Mouse (Mus musculus) heart, postnatal 0 days (tissue): ENCODE measurements at regions not wholly inside any gene's neighbourhood (a gene's known extent, or its start where the extent isn't known, plus 50 kb on each side); places are given as distances from the start of the nearest gene placed in this dataset.

Source experiments
- ATAC-seq: fragments of 200-750 bp; cut with Nextera tagmentation; 2 replicates; pipeline ENCODE4 v1.8.0; 2017; ENCODE audit warnings: low read depth, moderate number of reproducible peaks, moderate library complexity; ENCODE audit not compliant: insufficient read depth
- DNase-seq: peaks from one replicate; pipeline ENCODE4 v3.0.0-alpha.2; 2016; ENCODE audit warnings: low spot score
- H3K27ac ChIP-seq: fragments of 300-500 bp; sonication (generic); 2 replicates; pipeline ENCODE4 v1.5.1; 2014; ENCODE audit warnings: low read depth, mild to moderate bottlenecking
- H3K27me3 ChIP-seq: fragments of 300-500 bp; sonication (generic); 2 replicates; pipeline ENCODE4 v1.6.1; 2014; ENCODE audit warnings: low read length, mixed read lengths; ENCODE audit not compliant: control insufficient read depth, insufficient read depth
- H3K36me3 ChIP-seq: fragments of 300-500 bp; sonication (generic); replicated peaks from 2 replicates; pipeline ENCODE4 v1.6.1; 2014; ENCODE audit warnings: low read length, mixed read lengths; ENCODE audit not compliant: control insufficient read depth, insufficient read depth
- H3K4me1 ChIP-seq: fragments of 300-500 bp; sonication (generic); 2 replicates; pipeline ENCODE4 v1.6.1; 2014; ENCODE audit warnings: antibody characterized with exemption; ENCODE audit not compliant: control insufficient read depth, insufficient read depth
- H3K4me2 ChIP-seq: fragments of 300-500 bp; sonication (generic); 2 replicates; pipeline ENCODE4 v1.6.1; 2014; ENCODE audit warnings: low read depth, mild to moderate bottlenecking, low read length, moderate library complexity
- H3K4me3 ChIP-seq: fragments of 300-500 bp; sonication (generic); 2 replicates; pipeline ENCODE4 v1.5.1; 2014; ENCODE audit warnings: low read depth, low read length
- H3K9ac ChIP-seq: fragments of 300-500 bp; sonication (generic); replicated peaks from 2 replicates; pipeline ENCODE4 v1.6.1; 2014; ENCODE audit warnings: low read depth, low read length, mixed read lengths
- H3K9me3 ChIP-seq: fragments of 300-500 bp; sonication (generic); replicated peaks from 2 replicates; pipeline ENCODE4 v1.6.1; 2016; ENCODE audit warnings: low read length; ENCODE audit not compliant: control insufficient read depth
- CTCF ChIP-seq: IDR thresholded peaks from 2 replicates; pipeline ENCODE4 v1.5.1; 2016; ENCODE audit warnings: antibody characterized with exemption, control low read depth, low read depth
- EP300 ChIP-seq: IDR thresholded peaks from 2 replicates; pipeline ENCODE4 v1.6.1; 2016; ENCODE audit warnings: antibody characterized with exemption, low read depth
- WGBS: fragments of 180-500 bp; shearing (Covaris S2); extraction: QIAGEN DNeasy Blood & Tissue Kit; methylation state at CpG from one replicate; pipeline ENCODE4 v1.1.7; 2014; 5-methylcytosine and 5-hydroxymethylcytosine counted together

GRCm38 (mm10) chrX:99245541-99245940 lies 109.6 kb downstream of the Efnb1 start:
- Histone ChIP-seq H3K9ac (no peak overlapping the region), H3K4me2 (no peak overlapping the region), H3K36me3 (no peaks in the 10 kb centered on the region), H3K4me3 (no peak overlapping the region), H3K4me1 (no peaks in the 10 kb centered on the region), H3K27me3 (0 out of 2 replicates have a peak, but pooled peaks cover 4% of the 10 kb centered on the region), H3K27ac (no peak overlapping the region), H3K9me3 (no peaks in the 10 kb centered on the region)
- DNase-seq (no peak), ATAC-seq (no peak)
- WGBS = 87% methylated on average over 3 of the region's 3 CpGs
- TF ChIP-seq CTCF (no peak), EP300 (no peak)

GRCm38 (mm10) chrX:99243251-99243650 lies 107.3 kb downstream of the Efnb1 start:
- H3K4me2 ChIP-seq = no peak overlapping the region
- TF ChIP-seq EP300 (no peak), CTCF (no peak)
- no peak overlapping the region for H3K4me3 ChIP-seq
- no peak overlapping the region for H3K27ac ChIP-seq
- no peak overlapping the region for H3K9ac ChIP-seq
- 81% methylated on average over 5 of the region's 5 CpGs for WGBS
- 0 out of 2 replicates have a peak, but pooled peaks cover 4% of the 10 kb centered on the region for H3K27me3 ChIP-seq
- no peaks in the 10 kb centered on the region for H3K4me1 ChIP-seq
- no peaks in the 10 kb centered on the region for H3K9me3 ChIP-seq
- ATAC-seq (no peak), DNase-seq (no peak)
- no peaks in the 10 kb centered on the region for H3K36me3 ChIP-seq

GRCm38 (mm10) chrX:99241684-99242118 lies 105.8 kb downstream of the Efnb1 start:
- Histone ChIP-seq H3K9ac (no peak overlapping the region), H3K4me3 (no peak overlapping the region), H3K27me3 (no peaks in the 10 kb centered on the region), H3K27ac (no peak overlapping the region), H3K4me2 (no peak overlapping the region), H3K36me3 (no peaks in the 10 kb centered on the region), H3K4me1 (no peaks in the 10 kb centered on the region), H3K9me3 (no peaks in the 10 kb centered on the region)
- ATAC-seq (peak; percentile 27; the same call in 1 of the 2 replicates), DNase-seq (no peak)
- 46% methylated on average over 5 of the region's 5 CpGs for WGBS
- TF ChIP-seq CTCF = no peak
- TF ChIP-seq EP300 = no peak

DNA sequence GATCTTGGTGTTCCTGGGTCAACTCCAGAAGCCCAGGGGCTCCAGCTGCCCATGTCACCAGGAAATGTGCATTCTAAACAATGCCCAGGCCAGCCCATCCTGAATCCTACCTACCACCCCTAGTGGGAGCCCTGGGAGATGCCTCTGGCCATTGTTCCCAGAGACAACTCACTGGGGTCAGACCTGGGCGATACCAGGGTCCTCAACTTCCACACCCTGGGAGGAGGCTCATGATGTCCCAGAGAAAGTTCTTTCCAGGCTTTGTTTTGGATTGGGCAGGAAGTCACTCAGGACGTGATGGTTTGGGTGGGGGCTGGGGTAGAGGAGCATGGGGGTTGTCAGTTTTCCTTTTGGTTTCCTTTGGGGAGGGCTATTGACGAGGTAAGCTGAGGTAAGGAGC lies 97.1 kb downstream of the Efnb1 start:
- H3K4me3 ChIP-seq = no peak overlapping the region
- TF ChIP-seq EP300 (no peak), CTCF (no peak)
- H3K4me1 ChIP-seq = no peaks in the 10 kb centered on the region
- H3K27me3 ChIP-seq = no peaks in the 10 kb centered on the region
- no peak overlapping the region for H3K27ac ChIP-seq
- ATAC-seq (no peak), DNase-seq (no peak)
- 78% methylated on average over 3 of the region's 3 CpGs for WGBS
- H3K9ac ChIP-seq = no peak overlapping the region
- H3K9me3 ChIP-seq = no peaks in the 10 kb centered on the region
- no peak overlapping the region for H3K4me2 ChIP-seq
- H3K36me3 ChIP-seq = no peaks in the 10 kb centered on the region

- ATAC-seq = no peak
- Histone ChIP-seq H3K9ac (no peak overlapping the region), H3K4me1 (no peaks in the 10 kb centered on the region), H3K9me3 (no peaks in the 10 kb centered on the region), H3K27ac (no peak overlapping the region), H3K36me3 (no peaks in the 10 kb centered on the region), H3K4me2 (no peak overlapping the region), H3K27me3 (no peaks in the 10 kb centered on the region), H3K4me3 (no peak overlapping the region)
- WGBS = 63% methylated on average over 7 of the region's 7 CpGs
- no peak for DNase-seq
- TF ChIP-seq EP300 = no peak
- TF ChIP-seq CTCF = no peak
These were observed 96.4 kb downstream of the Efnb1 start for GRCm38 (mm10) chrX:99232331-99232730.

DNA sequence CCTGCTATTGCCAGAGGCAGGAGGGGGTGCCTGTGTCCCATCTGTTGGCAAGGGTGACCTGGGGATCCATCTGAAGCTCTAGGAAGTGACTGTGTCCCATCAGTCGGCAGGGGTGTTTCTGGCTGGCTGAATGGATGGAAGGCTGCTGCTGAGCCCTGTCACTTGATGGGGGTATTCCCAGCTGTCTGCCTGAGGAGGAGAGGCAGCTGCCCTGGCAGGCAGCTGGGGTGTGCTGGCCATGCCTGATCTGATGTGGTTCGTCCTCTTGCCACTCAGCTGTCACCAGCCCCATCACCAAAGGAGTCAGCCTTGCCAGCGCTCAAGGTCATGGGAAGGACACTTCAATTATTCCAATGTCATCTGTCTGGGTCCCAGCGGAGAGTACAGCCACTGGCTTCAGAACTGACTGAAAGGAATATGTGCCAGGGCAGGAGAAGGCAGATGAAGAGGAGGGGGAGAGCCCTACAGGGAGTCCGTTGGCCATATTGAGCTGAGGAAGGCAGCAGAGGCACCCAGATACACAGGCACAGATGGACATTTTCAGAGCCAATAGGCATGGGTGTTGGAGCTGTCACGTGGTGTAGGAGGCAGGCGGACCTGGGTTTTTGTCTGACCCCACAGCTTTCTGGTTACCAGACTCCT lies 89.3 kb downstream of the Efnb1 start:
- no peaks in the 10 kb centered on the region for H3K4me1 ChIP-seq
- ATAC-seq (peak; percentile 51), DNase-seq (no peak)
- TF ChIP-seq EP300 = no peak
- TF ChIP-seq CTCF = no peak
- no peak overlapping the region for H3K4me3 ChIP-seq
- H3K4me2 ChIP-seq = no peak overlapping the region
- H3K27ac ChIP-seq = no peak overlapping the region
- H3K36me3 ChIP-seq = no peaks in the 10 kb centered on the region
- no peaks in the 10 kb centered on the region for H3K27me3 ChIP-seq
- no peak overlapping the region for H3K9ac ChIP-seq
- no peaks in the 10 kb centered on the region for H3K9me3 ChIP-seq
- WGBS = 50% methylated on average over 7 of the region's 7 CpGs
